Mouse (Mus musculus): ENCODE measurements around the gene Magoh.

Gene Magoh

GRCm38 (mm10) chr4:107879254-107880050 is at the start of gene Magoh:
Gene Magoh, plus strand, starts transcription at chr4:107879755.
- peak; percentile 97 for DNase-seq

- no peak for DNase-seq
Measured at GRCm38 (mm10) chr4:107830189-107830588, 49.4 kb upstream of the Magoh start.

DNA sequence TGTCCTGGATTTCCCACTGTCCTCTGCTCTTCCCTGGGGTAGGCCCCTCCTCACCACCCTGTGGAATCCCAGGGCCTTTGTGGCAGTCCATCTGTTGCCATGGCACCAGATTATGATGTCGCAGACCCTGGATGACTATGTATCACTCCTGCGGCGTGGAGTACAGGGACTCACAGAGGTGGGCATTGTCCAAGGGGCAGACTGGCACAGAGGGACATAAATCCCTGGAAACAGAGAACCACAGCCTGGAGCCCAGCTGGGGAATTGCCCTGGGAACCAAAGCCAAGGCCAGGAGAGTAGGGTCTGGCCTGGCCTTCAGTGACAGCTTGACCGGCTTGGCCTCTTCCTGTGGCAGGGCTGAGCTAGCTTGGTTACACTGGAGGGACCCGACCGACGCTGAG is 48.7 kb upstream of the Magoh start:
- DNase-seq = no peak

DNA sequence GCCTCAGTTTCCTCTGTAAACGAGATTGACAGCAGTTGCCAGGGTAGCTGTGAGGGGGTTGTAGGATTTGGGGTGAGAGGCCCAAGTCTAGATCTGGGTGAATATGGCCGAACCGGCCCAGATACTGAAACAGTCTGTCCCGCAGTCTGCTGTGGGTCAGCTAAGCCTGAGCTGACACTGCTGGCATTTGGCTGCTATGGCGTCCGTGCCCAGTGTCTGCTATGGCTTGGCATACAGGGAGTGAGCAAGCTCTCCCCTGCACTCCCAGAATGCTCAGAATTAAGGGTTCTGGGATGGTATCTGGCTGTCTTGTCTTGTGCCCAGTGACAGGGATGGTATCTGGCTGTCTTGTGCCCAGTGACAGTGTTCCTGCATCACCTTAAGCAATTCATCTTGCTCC is 47.9 kb upstream of the Magoh start:
- no peak for DNase-seq

- no peak for DNase-seq
Measured at GRCm38 (mm10) chr4:107833525-107833924, 46.0 kb upstream of the Magoh start.

GRCm38 (mm10) chr4:107834643-107835314 is 44.8 kb upstream of the Magoh start:
- DNase-seq = no peak

- no peak for DNase-seq
Measured at GRCm38 (mm10) chr4:107835508-107835909, 44.0 kb upstream of the Magoh start.

DNA sequence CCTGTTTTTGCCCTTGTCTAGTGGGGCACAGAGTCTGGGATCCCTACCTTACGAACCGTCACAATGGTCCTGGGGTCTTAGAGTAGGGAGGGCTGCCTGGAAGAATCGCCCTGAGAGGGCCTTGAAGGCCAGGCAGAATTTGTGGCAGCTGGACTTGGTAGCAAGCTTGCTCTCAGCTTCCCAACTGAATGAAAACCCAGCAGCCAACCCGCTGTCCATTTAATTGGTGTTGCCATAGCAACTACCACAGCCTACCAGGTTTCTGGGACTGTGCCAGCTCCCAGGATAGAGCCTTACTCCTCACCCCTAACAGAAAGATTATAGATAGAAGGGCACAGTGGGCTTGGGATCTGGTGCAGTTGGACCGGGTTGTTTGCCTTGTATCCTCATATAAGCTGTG is 42.8 kb upstream of the Magoh start:
- no peak for DNase-seq

GRCm38 (mm10) chr4:107837910-107838309 is 41.6 kb upstream of the Magoh start:
- no peak for DNase-seq

DNA sequence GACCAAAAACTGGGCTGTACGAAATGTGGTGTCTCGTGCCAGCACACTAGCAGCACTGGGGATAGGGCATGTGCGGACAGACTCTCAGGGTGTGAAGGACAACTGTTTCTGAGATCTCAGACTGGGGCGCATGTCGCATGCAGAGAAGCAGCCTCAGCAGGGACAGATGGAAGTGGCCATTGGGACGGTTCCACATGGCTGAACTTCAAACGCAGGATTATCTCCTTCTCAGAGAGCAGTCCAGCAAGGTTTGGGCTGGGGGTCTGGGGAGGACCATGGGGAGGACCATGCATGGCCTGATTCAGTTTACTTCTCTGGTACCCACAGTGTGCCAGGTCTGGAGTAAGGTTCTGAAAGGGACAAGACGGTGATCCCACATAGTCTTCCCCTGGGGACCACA is 35.9 kb upstream of the Magoh start:
- no peak for DNase-seq

GRCm38 (mm10) chr4:107844971-107845370 is 34.6 kb upstream of the Magoh start:
- DNase-seq = peak; percentile 79

DNA sequence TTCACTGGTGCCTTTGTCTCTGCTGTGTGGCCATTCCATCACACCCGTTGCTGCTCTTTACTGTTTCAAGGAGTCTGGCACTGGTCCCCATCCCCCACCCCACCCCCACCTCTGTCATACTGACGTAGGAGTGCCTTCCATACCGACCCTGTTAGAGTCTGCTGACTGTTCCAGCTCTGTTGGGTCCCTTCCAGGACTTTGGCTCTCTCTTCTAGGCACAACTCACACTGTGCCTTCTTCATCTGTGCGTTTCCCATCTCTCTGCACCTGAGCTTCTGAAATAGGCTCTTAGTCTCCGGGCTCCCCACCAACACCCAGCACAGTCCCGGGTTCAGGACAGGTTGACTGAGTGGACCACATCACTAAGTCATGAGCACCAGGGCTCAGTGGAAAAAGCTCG is 32.8 kb upstream of the Magoh start:
- no peak for DNase-seq

DNA sequence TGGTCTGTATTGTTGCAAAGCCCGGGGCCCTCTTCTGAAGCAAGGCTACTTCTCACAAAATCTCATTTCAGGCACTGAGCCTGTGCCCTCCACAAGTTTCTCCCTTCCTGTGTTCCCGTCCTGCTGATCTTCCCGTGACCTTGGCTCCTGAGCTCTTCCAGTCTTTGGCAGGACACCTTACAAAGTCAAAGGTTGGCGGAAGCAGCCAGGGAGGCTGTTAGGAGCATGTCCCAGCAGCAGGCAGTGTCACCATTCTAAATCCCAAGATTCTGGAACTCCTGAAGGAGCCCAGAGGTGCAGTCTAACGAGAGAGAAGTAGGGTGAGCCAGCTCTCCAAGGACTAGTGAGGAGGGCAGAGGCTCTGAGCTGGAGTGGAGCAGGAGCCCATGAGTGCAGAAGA is 31.0 kb upstream of the Magoh start:
- no peak for DNase-seq

DNA sequence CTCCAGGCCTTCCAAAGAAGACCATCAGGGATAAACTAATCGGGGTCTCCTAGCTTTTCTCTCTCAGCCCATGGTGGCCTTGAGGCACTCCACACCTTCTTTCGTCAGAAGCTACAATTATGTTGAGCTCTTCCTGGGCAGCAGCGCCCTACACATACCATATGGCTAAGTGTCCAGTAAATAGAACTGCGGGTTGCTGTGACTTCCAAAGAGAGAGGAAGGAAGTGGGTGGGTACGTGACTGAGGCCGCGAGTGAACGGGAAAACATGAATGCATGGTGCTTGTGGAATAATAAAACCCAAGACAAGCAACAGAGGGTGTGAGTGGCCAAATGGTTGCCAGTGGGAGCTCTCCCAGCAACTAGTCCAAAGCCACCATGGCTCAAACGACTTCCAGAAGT is 29.9 kb upstream of the Magoh start:
- DNase-seq = no peak

- no peak for DNase-seq
Measured at GRCm38 (mm10) chr4:107850091-107850490, 29.5 kb upstream of the Magoh start.

GRCm38 (mm10) chr4:107853333-107853732 is 26.2 kb upstream of the Magoh start:
- DNase-seq = no peak

- no peak for DNase-seq
Measured at GRCm38 (mm10) chr4:107853836-107854235, 25.7 kb upstream of the Magoh start.

DNA sequence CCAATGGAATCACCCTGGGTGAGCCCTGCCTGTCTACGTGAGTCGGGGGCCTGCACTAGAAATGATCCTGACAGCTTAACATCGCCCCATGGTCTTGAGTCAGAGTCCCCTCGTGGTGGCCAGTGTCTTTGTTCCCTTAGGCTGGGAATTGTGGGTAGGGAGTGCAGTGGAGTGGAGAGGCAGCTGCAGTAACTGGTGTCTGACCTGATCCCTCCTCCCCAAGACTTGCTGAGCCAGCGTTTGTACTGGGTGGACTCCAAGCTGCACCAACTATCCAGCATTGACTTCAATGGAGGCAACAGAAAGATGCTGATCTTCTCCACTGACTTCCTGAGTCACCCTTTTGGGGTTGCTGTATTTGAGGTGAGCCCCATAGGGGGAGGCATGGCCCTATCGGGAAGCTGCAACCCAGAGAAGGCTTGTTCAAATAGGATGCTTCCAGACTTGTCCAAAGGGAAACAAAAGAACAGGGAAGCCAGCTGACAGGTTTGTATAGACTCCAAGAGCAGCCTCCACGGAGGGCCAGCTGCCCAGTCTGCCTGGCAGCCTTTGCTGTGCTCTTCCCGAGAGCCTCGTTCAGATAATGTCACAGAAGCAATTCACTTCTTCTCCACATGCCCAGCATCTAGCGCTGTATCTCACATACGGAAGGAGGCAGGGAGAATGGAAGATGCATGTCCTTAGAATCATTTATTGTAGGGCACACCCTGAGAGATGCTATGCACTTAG is 22.4 kb upstream of the Magoh start:
- DNase-seq = no peak

DNA sequence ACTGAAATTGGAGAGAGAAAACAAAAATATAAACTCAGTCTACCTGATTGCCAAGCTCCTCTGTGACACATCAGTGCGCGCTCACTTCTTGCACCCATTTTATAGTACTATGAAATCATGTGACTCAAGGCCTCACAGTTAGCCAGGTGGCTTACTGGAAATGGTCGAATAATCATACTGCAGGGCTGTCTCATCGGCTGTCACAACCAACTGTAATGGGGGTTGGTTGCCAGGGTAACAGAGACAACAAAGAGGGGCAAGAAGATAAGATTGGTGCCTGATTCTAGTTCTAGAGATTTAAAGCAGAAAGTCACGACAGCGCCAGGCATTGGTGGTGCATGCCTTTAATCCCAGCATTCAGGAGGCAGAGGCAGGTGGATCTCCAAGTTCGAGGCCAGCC is 20.6 kb upstream of the Magoh start:
- no peak for DNase-seq

DNA sequence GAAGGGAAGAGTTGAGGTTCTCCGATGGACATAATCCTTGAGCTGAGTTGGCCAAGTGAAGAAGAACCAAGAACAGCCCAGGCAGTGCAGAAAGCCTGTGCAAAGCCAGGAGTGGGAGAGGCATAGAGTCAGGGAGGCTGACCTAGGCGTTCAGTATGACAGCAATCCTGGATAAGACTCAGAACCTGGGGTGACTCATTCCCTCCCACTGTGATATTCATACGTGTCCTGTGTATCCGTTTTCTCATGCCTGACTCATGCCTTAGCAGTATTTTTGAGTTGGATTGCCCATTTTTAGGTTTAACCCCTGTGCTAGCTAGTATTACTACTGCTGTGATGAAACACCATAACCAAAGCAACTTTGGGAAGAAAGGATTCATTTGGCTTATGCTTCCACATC is 14.7 kb upstream of the Magoh start:
- no peak for DNase-seq

DNA sequence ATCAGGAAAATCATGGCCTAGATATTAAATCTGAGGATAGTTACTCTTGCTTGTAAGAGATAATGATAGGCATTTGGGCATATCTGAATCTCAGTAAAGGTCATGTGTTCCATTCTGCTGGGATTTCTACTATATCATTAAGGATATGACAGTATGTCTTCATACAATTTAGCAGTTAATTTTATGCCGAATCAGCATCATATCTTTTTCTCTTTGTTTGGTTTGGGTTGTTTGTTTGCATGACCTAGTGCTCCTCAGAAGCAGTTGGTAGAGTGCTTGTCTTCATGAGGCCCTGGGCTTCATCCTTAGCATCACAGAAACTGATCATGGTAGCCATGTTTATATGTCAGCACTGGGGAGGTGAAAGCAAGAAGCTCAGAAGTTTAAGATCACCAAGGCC is 2.1 kb downstream of the Magoh start:
- no peak for DNase-seq

DNA sequence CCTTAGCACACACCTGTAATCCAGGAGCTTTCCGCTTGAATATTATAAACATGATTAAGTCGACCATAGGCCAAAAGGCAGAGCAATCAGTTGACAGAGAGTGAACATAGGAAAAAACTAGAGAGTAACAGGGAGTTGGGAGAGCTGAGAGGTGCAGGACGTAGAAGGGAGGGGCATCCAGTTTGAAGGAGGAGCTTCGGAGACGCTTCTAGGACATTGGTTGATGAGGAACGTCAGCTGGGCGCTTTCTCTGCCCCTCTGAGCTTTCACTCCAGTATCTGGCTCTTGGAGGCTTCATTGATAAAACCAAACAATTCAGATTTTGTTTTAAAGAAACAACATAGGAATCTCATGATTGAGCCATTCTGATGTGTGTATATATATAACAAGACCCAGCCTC is 6.8 kb downstream of the Magoh start:
- no peak for DNase-seq

GRCm38 (mm10) chr4:107889385-107889730 is 9.8 kb downstream of the Magoh start:
- no peak for DNase-seq
